Mouse (Mus musculus): Measurements from ENCODE around the gene Slc24a1.
A peak's percentile ranks its signal among the peaks of the same experiment; 100 is the strongest.

Slc24a1 gene

DNA sequence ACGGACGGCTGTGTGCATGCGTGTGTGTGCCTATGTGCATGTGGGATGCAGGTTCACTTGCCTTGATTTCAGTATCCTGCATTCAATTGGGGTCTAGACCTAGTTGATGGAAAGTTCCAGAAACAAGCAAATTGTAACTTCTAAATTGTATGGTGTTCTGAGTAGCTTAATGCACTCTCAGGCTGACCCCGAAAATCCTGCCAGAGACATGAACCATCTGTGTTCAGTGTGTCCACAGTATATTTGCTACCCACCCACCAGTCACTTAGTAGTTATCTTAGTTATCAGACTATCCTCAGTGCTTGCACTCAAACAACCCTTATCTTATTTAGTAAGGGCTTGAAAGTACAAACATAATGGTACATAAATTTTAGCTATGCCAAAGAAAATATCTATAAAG lies 9.8 kb downstream of the Slc24a1 start:
- H3K4me1 ChIP-seq (replicated peaks; ENCODE audit: low read depth, low read length) = peaks cover 24% of the 10 kb centered on the region
- H3K27me3 ChIP-seq (ENCODE audit: insufficient read depth, low read length) = peaks cover 53% of the 10 kb centered on the region
- TF ChIP-seq CTCF (conservative IDR thresholded peaks at IDR 0.05; ENCODE audit: low read length) (no peak), NANOG (IDR thresholded peaks at IDR 0.05; ENCODE audit: borderline replicate concordance, low read length) (no peak), POU5F1 (IDR thresholded peaks at IDR 0.05; ENCODE audit: borderline replicate concordance, low read length) (no peak)
- no peaks in the 10 kb centered on the region for H3K36me3 ChIP-seq (ENCODE audit: insufficient read depth, low read length)
- no peaks in the 10 kb centered on the region for H3K9me3 ChIP-seq (ENCODE audit: low read length)
- no peak overlapping the region for H3K4me3 ChIP-seq (replicated peaks; ENCODE audit: low read length)

DNA sequence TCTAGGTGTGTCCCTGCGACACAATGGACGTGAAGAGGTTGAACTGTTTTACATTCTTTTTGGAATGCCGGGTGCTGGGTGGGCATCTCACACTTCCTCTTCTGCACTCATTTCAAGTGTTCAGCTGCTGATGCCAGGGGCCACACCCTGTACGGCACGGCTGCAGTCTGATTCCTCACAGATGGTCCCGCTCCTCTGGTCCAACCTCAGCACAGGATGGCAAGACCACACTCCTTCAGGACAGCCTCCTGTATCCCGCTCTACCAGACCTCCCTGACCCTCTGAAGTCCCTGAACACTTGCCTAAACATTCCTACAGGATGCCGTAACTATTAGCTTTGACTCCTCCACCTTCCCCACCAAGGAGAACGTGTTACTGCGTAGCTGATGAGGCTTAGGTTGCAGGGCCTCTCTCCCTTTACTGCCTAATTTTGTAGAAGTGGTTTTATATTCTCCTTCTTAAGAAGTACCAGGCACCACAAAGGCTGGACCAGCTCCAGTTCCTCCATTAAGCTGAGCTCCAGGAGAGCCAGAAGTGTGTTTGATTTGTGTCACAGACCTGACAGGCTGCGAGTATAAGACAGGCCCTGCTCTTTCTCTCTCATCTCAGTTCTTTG lies 10.6 kb downstream of the Slc24a1 start:
- Histone ChIP-seq H3K4me3 (replicated peaks; ENCODE audit: low read length) (no peak overlapping the region), H3K27me3 (ENCODE audit: insufficient read depth, low read length) (peaks cover 46% of the 10 kb centered on the region), H3K4me1 (replicated peaks; ENCODE audit: low read depth, low read length) (peaks cover 31% of the 10 kb centered on the region), H3K36me3 (ENCODE audit: insufficient read depth, low read length) (no peaks in the 10 kb centered on the region), H3K9me3 (ENCODE audit: low read length) (no peaks in the 10 kb centered on the region)
- TF ChIP-seq POU5F1 (IDR thresholded peaks at IDR 0.05; ENCODE audit: borderline replicate concordance, low read length) (no peak), NANOG (IDR thresholded peaks at IDR 0.05; ENCODE audit: borderline replicate concordance, low read length) (no peak), CTCF (conservative IDR thresholded peaks at IDR 0.05; ENCODE audit: low read length) (no peak)

DNA sequence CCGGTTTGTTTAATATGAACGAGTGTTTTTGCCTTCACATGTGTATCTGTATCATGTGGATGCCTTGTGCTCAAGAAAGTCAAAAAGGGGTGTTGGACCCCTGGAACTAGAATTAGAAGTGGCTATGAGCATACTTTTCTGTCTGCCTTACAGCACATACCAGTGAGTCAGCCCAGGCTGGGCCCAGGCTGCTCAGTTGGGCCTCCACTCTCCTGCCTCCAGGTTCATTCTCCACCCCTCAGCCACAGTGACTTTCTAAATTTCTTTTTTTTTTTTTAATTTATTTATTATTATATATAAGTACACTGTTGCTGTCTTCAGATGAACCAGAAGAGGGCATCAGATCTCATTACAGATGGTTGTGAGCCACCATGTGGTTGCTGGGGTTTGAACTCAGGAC lies 11.6 kb downstream of the Slc24a1 start:
- H3K36me3 ChIP-seq (ENCODE audit: insufficient read depth, low read length) = no peaks in the 10 kb centered on the region
- H3K4me3 ChIP-seq (replicated peaks; ENCODE audit: low read length) = no peak overlapping the region
- H3K4me1 ChIP-seq (replicated peaks; ENCODE audit: low read depth, low read length) = peaks cover 38% of the 10 kb centered on the region
- TF ChIP-seq POU5F1 (IDR thresholded peaks at IDR 0.05; ENCODE audit: borderline replicate concordance, low read length) (no peak), CTCF (conservative IDR thresholded peaks at IDR 0.05; ENCODE audit: low read length) (no peak), NANOG (IDR thresholded peaks at IDR 0.05; ENCODE audit: borderline replicate concordance, low read length) (no peak)
- H3K9me3 ChIP-seq (ENCODE audit: low read length) = no peaks in the 10 kb centered on the region
- peaks cover 46% of the 10 kb centered on the region for H3K27me3 ChIP-seq (ENCODE audit: insufficient read depth, low read length)

DNA sequence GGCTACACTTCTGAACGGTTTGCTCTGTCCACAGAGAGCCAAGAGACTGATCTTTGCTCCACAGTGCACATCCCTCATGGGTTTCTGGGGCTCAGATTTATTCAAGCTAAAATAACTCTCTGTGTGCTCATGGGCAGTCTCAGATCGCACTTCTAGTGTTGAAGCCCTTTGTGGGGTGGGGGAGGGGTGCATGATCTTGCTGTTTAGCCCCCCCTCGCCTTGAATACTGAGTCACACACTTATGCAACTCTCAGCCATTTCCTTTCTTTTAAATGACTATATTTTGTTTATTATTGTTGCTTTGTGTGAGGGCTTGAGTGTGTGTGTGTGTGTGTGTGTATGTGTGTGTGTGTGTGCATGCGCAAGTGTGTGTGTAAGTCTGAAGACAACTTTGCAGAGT lies 12.1 kb downstream of the Slc24a1 start:
- no peak for TF ChIP-seq POU5F1 (IDR thresholded peaks at IDR 0.05; ENCODE audit: borderline replicate concordance, low read length)
- no peak for TF ChIP-seq NANOG (IDR thresholded peaks at IDR 0.05; ENCODE audit: borderline replicate concordance, low read length)
- no peak for TF ChIP-seq CTCF (conservative IDR thresholded peaks at IDR 0.05; ENCODE audit: low read length)
- Histone ChIP-seq H3K27me3 (ENCODE audit: insufficient read depth, low read length) (peaks cover 45% of the 10 kb centered on the region), H3K4me1 (replicated peaks; ENCODE audit: low read depth, low read length) (peaks cover 38% of the 10 kb centered on the region), H3K4me3 (replicated peaks; ENCODE audit: low read length) (no peak overlapping the region), H3K36me3 (ENCODE audit: insufficient read depth, low read length) (no peaks in the 10 kb centered on the region), H3K9me3 (ENCODE audit: low read length) (no peaks in the 10 kb centered on the region)

DNA sequence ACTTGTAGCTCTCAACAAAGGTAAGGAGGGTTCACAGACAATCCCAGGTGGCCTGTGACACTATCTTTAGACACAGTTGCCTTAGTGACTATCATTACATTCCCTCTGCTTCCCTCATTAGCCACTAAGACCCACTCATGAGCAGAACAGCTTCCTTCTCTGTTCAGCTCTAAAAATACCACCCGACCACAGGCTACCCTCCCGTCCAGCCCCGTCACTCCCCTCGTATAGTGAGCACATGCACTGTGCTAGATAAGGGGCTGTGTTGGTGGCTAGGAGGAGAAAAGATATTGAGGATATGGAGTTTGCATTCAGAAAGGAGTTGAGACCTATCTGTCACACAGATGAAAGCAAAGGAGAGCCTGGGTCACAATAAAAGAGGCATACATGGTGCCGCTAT lies 12.9 kb downstream of the Slc24a1 start:
- no peaks in the 10 kb centered on the region for H3K36me3 ChIP-seq (ENCODE audit: insufficient read depth, low read length)
- TF ChIP-seq NANOG (IDR thresholded peaks at IDR 0.05; ENCODE audit: borderline replicate concordance, low read length) (no peak), CTCF (conservative IDR thresholded peaks at IDR 0.05; ENCODE audit: low read length) (no peak), POU5F1 (IDR thresholded peaks at IDR 0.05; ENCODE audit: borderline replicate concordance, low read length) (no peak)
- no peaks in the 10 kb centered on the region for H3K9me3 ChIP-seq (ENCODE audit: low read length)
- no peak overlapping the region for H3K4me3 ChIP-seq (replicated peaks; ENCODE audit: low read length)
- H3K27me3 ChIP-seq (ENCODE audit: insufficient read depth, low read length) = peaks cover 40% of the 10 kb centered on the region
- peaks cover 41% of the 10 kb centered on the region for H3K4me1 ChIP-seq (replicated peaks; ENCODE audit: low read depth, low read length)

DNA sequence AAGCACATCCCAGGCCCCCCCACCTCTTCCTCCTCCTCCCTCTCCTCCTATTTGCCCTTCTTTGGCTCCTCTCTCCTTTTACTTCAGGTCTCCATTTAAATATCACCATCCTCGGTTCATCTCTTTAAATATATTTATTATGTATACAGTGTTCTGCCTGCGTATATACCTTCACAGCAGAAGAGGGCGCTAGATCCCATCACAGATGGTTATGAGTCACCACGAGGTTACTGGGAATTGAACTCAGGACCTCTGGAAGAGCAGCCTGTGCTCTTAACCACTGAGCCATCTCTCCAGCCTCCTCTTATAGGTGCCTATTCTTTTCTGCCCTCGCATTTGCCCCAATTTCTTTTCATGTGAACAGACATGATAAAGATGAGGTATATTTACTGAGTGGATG lies 13.9 kb downstream of the Slc24a1 start:
- Histone ChIP-seq H3K9me3 (ENCODE audit: low read length) (no peaks in the 10 kb centered on the region), H3K36me3 (ENCODE audit: insufficient read depth, low read length) (no peaks in the 10 kb centered on the region), H3K27me3 (ENCODE audit: insufficient read depth, low read length) (peaks cover 35% of the 10 kb centered on the region), H3K4me1 (replicated peaks; ENCODE audit: low read depth, low read length) (peaks cover 43% of the 10 kb centered on the region), H3K4me3 (replicated peaks; ENCODE audit: low read length) (no peak overlapping the region)
- TF ChIP-seq CTCF (conservative IDR thresholded peaks at IDR 0.05; ENCODE audit: low read length) (peak; percentile 27; the same call in 1 of the 2 replicates), POU5F1 (IDR thresholded peaks at IDR 0.05; ENCODE audit: borderline replicate concordance, low read length) (no peak), NANOG (IDR thresholded peaks at IDR 0.05; ENCODE audit: borderline replicate concordance, low read length) (no peak)

DNA sequence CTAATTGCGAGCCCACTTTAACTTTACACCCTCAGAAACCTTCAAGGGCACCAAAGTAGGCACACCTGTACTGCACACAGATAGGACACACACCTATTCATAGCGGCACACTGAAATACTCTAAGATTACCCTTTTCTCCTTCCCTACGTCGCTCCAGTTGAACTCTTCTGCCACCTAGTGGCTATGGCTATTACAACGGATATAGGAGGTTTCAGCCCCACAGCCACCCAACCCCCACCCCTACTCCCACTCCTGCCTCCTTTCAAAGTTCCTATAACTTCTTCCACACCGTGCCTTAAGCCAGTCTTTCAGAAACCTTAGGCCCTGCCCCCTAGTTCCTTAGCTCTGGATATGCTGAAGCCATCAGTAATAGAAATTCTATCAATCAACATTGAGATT lies 14.9 kb downstream of the Slc24a1 start:
- H3K36me3 ChIP-seq (ENCODE audit: insufficient read depth, low read length) = no peaks in the 10 kb centered on the region
- H3K4me1 ChIP-seq (replicated peaks; ENCODE audit: low read depth, low read length) = peaks cover 43% of the 10 kb centered on the region
- H3K4me3 ChIP-seq (replicated peaks; ENCODE audit: low read length) = peak overlapping the region; percentile 75
- H3K27me3 ChIP-seq (ENCODE audit: insufficient read depth, low read length) = peaks cover 35% of the 10 kb centered on the region
- H3K9me3 ChIP-seq (ENCODE audit: low read length) = no peaks in the 10 kb centered on the region
- TF ChIP-seq NANOG (IDR thresholded peaks at IDR 0.05; ENCODE audit: borderline replicate concordance, low read length) = no peak
- TF ChIP-seq CTCF (conservative IDR thresholded peaks at IDR 0.05; ENCODE audit: low read length) = peak; percentile 61
- no peak for TF ChIP-seq POU5F1 (IDR thresholded peaks at IDR 0.05; ENCODE audit: borderline replicate concordance, low read length)

DNA sequence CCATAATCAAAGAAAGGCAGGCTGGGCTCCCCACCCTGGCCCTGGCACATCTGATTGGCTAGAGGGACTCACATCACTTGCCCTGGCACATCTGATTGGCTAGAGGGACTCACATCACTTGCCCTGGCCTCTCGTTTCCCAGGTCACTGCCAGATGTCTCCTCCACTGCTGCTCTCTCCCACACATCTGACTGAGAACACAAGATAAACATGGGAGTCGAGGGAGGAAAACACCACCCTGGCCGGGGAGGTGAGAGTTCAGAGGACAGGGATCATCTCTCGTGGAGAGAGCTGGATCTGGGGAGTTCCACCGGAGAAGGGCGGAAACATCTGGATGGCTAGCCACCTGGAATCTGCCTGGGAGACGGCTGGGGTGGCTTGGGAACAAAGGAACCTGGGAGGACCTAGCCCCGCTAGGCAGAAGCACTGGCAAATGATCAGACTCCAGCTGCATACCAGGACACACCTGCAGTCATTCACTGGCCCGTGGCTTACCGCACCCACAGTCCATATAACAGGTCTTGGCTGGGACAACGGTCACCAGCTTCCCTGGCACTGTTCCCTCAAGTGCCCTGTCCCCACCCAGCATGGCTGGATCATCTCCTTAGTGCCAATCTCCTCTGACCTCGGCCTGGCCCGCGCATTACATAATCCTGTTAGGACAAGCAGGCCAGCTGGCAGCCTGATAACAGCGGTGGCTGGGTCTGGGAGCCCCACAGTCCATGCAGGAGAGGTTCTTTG lies 17.2 kb downstream of the Slc24a1 start:
- no peaks in the 10 kb centered on the region for H3K36me3 ChIP-seq (ENCODE audit: insufficient read depth, low read length)
- peak overlapping the region; percentile 75 for H3K4me3 ChIP-seq (replicated peaks; ENCODE audit: low read length)
- peaks cover 35% of the 10 kb centered on the region for H3K27me3 ChIP-seq (ENCODE audit: insufficient read depth, low read length)
- peaks cover 38% of the 10 kb centered on the region for H3K4me1 ChIP-seq (replicated peaks; ENCODE audit: low read depth, low read length)
- TF ChIP-seq NANOG (IDR thresholded peaks at IDR 0.05; ENCODE audit: borderline replicate concordance, low read length) = no peak
- TF ChIP-seq CTCF (conservative IDR thresholded peaks at IDR 0.05; ENCODE audit: low read length) = no peak
- TF ChIP-seq POU5F1 (IDR thresholded peaks at IDR 0.05; ENCODE audit: borderline replicate concordance, low read length) = no peak
- no peaks in the 10 kb centered on the region for H3K9me3 ChIP-seq (ENCODE audit: low read length)

Data from E14TG2a.4 (cell line).